Mouse (Mus musculus): Measurements from ENCODE around the gene Rabl6.

DNA sequence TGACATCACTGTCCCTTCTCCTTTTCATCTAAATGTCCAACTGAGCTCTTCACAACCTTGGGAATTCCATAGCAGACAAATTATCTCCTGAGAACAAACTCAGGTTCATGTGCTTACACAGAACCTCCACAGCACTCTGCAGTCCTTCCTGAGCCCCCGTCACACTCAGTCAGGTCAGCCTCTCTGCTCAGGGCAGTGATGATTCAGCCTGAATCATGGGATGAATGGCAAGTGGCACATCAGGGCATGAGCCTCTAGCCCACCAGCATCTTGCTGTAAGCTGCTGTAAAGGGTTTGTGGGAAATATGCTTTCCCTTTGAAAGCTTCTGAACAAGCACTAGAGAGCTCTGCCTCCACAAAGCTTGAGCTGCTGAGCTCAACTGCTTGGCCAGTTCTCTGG, 9.6 kb downstream of the Rabl6 start:
- TF ChIP-seq CTCF (IDR thresholded peaks at IDR 0.05; ENCODE audit: control insufficient read depth, insufficient read depth, insufficient replicate concordance, low read depth, low read length) (no peak), POLR2A (IDR thresholded peaks at IDR 0.05; ENCODE audit: control insufficient read depth, low read depth, low read length) (no peak)
